Mouse (Mus musculus): ENCODE data around the gene Tiprl.

The Tiprl gene

DNA sequence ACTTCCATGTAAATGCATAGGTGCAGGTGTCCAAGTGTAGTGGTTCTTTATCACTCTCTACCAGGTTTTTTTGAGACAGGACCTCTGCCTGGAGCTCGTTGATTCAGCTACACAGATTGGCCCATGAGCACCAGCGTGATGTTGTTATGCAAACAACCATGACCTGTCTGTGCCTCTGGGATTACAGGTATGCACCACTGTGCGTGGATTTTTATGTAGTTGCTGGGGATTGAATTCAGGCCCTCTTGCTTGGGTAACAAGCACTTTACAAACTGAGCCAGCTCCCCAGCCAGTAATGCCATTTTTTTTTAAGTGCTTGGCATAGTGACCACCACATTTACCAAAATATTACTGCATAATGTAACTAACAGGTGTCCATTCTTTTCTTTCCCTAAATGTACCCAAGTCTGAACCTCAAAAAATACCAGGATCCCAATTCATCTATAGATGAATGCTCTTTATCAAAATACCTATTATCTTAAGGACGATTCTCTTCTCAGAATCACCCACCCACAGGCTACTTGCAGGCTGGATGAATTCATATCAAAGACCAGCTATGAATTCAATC lies 35.3 kb downstream of the Tiprl start:
- DNase-seq (ENCODE audit: low read depth, low spot score) = no peak

DNA sequence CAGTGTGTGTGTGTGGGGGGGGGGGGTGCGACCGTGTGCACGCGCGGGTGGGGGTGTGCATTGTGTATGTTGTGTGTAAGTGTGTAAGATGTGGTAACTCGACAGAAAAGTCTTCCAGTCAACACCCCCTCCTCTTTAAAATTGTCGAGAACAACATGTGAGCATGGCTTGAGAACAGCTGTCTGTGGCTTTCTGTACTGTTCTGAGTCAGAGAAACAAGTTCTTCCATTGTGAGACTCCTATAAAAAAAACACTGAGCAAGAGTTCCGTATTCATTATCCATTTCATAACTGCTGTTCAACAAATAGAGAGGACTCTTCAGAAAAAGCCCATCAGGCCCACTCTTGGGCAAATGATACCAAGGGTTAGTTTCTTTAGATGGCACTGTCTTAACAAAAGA lies 36.0 kb downstream of the Tiprl start:
- peak; percentile 33 for DNase-seq (ENCODE audit: low read depth, low spot score)

DNA sequence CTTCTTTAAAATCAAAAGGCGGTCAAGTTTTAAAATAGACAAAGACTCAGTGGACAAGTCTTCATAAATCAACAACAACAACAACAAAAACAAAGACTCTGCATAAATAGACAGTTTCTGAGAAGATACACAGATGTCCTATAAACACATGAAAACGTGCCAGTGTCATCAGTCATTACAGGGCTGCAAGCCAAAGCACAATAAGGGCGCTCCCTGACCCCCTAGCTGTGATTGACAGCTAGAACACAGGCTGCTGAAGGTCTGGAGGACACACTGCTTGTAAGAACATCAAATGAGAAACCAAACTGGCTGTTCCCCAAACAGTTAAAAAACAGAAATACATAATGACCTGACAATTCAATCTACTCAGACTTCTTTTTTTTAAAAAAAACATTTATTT lies 37.2 kb downstream of the Tiprl start:
- no peak for DNase-seq (ENCODE audit: low read depth, low spot score)

DNA sequence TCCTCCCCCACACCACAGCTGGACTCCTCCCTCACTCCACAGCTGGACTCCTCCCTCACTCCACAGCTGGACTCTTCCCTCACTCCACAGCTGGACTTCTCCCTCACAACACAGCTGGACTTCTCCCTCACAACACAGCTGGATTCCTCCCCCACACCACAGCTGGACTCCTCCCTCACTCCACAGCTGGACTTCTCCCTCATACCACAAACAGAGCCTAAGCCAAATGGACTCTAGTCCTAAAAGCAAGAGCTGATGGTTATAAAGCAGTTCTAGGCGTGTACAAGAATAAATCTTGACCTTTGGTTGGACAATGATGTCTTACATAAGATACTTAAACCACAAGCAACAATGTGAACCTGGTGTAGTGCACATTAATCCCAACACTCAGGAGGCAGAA lies 37.8 kb downstream of the Tiprl start:
- DNase-seq (ENCODE audit: low read depth, low spot score) = no peak

DNA sequence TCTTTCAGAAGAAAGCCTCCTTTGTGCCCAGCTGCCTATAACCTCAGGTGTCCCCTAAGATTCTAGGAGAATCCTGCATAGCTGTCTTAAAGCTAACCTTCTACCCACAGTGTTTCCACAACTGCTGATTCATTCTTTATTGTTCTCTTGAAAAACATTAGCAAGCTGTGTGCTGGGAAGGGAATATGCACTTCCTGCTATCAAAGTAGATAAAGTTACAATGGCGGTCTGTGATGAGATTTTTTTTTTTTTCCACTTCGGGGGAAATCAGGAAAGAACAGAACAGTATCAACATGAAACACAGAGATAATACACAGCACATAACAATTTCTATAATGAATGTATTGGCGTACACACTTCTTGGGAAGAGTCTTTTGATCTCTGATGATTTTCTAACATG lies 38.9 kb downstream of the Tiprl start:
- DNase-seq (ENCODE audit: low read depth, low spot score) = no peak

DNA sequence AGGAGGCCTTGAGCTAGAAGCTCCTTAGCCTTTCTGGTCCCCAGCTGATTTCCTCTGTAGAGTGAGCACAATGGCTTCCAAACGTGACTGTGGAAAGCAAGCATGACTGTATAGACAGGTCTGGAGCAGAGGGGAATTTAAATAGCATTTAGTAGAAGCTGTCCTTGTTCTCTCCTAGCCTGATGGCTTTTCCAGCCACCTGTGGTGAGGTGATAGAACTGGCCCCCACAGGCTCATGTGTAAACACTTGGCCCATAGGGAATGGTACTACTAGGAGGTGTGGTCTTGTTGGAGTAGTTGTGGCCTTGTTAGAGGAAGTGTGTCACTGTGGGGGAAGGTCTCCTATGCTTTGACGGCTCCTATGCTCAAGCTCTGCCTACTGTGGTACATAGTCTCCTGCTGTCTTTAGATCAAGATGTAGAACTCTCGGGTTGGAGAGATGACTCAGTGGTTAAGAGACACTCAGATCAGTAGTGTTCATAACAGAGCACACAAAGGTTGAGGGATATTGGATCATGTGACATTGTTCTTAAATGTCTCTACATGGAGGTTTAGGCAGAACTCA lies 41.3 kb downstream of the Tiprl start:
- DNase-seq (ENCODE audit: low read depth, low spot score) = peak; percentile 54

DNA sequence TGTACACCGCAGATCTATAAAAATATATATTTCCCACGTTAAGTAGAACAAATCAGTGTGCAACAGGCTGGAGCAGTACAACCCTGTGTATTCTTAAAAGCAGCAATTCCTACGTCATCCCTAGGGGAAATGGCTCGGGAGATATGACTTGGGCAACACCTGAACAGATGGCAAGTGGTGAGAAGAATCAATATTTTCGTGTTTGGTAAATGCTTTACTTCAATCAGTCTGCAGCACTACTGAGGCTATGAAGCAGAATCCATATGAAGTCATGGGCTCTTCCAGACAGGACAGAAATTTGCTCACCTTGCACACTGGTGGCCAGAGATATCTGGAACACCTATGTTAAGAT lies 42.2 kb downstream of the Tiprl start:
- no peak for DNase-seq (ENCODE audit: low read depth, low spot score)

DNA sequence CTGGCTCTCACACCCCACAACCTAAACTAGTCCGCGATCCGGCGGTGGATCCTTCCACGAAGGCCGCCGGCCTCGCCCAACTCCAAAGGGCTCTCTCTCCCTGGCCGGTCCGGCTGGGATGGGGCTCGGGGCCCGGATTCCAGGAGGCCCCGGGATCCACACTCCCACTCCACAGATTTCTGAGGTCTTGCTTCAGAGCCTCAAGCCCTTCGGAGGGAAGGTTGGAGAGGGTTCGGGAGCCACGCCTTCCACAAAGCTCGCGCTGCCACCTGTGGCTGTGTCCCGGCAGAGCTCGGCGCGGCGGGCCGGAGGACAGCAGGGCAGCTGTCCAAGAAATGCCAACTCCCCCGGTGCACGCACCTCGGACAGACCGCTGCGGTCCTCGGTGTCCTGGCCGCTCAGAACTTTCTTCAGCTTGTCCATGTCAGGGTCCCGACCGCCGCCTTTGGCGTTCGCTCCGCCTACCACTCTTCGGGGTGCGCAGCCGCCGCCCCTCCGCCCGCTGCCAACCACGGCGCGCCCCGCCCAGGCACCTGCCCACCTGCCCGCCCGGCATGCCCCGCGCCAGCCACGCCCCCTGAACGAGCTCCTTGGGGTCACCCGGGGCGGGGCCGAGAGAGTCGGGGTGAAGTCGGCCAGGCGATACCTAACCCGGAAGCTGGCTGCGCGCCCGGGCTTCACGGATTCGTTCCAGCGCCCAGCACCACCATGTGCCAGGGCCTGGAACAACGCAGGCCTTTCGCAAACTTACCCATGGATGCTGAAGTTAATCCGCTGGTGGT lies 42.7 kb downstream of the Tiprl start, which contains the start of gene Sft2d2:
Gene Sft2d2 (minus strand): TSS at position 559 of the 782 bp plus-strand sequence.
- DNase-seq (ENCODE audit: low read depth, low spot score) = peak; percentile 99

DNA sequence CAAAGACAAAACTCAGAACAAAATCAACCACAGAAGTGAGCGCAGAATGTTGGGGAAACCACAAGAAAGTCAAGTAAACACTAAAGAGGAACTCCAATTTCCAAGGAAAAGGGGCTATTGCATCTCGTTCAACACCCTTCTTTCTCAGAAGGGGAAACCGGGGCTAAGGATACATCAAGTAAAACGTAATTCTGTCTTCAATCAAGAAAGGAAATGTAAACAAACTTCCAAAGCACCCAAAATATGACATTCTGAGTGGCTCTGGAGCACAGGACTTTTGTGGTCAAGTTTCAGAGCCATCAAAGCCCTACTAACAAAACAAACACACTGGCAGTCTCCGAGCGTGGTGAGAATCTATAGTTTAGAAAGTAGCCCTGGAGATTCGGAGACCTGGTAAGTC lies 43.4 kb downstream of the Tiprl start:
- DNase-seq (ENCODE audit: low read depth, low spot score) = no peak

DNA sequence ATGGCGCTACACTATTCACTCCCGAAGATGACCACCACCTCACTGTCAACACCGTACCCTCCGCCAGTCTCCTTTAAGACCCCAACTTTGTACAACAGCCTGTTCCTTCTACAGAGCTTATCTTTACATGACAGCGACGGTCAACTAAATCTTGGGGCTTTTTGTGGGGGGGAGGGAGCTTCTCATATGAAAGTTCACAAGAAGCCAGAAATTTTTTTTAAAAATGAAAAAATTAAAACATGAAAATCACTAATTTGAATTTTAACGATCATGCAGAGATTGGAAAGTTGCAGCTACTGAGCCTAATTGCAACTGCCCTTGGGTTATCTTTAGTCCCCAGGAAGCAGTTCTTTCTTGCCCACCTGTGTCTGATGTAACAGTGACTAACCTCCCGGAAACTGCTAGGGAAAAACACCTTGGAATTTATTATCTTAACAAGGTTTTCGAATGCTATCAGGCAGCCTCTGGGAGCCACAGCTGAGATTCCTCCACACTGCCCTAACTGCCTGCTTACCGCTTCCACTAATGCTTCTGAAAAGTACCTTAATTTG lies 44.0 kb downstream of the Tiprl start:
- peak; percentile 73 for DNase-seq (ENCODE audit: low read depth, low spot score)

DNA sequence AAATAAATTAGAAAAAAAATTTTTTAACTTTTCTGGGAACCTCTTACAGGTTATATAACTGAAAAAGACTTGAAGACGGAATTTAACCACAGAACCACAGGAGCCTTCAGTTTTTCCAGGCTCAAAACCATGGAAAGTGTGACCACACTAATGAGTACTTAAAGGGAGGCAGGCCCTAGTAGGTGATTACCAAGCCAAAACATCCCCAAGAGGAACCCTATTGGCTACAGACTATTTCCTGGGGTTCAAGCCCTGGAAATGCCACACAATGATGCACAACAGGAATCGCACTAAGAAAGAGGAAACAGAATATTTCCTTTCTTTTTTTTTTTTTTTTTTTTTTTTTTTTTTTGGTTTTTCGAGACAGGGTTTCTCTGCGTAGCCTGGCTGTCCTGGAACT lies 44.7 kb downstream of the Tiprl start:
- DNase-seq (ENCODE audit: low read depth, low spot score) = peak; percentile 23

DNA sequence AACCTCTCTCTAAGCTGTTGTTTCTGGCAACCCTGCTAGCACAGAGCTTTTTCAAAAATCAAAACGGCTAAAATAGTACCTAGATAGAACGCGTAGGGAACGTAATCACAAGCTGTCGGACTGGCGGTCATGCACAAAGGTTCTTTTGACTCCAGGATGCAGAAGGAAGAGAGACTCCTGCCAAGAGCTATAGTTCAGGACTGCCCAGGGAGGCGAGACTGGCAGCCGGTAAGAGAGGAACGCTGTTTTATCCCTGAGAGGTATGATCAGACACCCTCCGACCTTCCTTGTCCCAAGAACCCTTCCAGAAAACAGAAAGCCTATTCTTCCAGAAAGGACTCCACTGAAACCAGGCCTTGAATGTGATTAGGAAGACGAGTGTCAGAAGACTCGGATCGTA lies 45.2 kb downstream of the Tiprl start:
- no peak for DNase-seq (ENCODE audit: low read depth, low spot score)

DNA sequence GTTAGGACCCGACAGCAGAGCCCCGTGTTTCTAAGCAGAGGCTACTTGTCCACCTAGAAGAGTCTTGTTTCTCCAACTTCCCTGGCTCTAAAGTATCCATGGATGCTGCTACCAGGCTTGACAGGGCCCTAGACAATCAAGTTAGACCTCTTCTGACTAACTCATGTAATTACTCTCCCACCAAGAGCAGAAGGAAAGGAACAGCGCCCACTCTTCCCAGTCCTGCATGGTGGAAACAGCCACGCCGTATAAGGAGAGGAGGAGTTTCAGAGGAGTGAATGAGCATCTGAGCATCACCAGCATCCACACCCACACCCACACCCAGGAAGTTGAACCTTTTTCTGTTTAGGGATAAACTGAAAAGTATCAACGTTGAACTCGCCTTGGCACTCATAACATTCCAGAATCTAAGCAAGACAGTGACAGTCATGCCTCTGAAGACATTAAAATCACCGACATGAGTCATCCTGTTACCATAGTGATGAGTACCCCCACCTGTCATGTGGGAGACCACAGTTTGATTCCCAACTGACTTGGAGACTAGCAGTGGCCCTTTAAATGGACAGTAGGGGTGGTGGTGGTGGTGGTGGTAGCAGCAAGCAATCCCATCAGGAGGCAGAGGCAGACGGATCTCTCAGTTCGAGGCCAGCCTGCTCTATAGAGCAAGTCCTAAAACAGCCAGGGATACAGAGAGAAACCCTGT lies 46.1 kb downstream of the Tiprl start:
- no peak for DNase-seq (ENCODE audit: low read depth, low spot score)

DNA sequence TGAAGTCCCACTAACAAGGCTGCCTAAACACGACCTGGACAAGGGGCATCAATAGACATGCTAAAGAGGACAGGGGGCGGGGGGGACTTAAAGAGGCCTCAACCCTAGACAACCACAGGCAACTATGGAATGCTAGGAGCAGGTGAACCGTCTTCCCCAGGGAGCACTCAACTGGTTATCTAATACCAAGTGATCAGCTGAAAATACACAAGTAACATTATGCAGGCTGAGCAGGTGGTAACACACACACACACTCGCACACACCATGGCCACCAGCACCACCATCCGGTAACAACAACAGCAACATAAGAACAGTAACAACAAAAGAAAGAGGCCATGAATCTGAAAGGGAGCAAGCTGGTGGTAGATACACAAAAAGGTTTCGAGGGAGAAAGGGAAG lies 46.7 kb downstream of the Tiprl start:
- DNase-seq (ENCODE audit: low read depth, low spot score) = no peak

DNA sequence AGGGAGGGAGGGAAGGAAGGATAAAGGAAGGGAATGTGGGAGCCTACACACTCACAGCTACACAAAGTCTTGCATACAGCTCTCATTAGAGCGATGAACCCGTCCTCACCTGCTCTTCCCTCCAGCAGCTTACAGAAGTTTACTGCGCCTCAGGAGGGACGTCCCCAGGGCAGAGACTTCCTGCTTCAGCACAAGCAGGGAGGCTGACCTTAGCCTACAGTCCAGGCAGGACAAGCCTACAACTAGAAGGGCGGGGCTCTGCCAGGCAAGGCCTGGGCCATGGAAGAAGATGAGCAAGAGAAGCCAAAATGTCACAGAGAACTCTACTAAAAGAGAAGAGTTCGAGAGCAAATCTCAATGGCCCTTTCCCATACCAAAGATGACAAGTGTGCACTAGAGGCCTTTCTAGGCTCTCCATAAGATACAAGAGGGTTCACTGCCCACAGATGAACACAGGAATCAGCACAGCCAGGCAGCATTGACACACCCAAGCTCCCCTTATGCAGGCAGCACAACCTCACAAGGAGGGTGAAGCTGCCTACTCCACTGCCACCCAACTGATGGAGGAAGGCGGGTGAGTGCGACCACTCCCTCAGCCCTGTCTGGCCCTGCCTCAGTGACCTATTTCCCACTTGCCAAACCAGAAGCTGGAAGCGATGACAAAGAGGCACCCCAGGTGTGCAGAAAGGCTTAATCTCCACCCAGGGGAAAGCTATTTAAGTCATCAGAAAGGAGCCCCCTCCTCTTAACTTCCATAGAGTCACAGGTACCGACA lies 47.8 kb downstream of the Tiprl start:
- peak; percentile 69 for DNase-seq (ENCODE audit: low read depth, low spot score)

DNA sequence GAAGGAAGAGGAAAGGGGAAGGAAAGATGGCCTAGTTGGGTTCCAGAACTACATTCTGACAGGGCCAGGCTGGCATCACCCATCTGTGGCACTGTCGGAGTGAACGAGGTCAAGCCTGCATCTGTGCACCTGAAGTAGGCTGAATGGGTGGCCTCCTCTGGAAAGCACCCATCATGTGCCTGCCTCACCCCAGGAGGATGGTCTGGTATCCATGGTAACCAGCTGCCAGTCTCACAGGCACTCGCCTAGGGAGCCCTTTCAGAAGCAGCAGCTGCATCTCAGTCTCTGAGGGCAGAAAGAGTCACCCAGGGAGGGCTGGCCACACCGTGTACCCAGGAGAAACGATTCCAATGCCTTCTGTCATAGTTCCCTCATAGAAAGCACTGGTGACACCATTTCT lies 49.4 kb downstream of the Tiprl start:
- no peak for DNase-seq (ENCODE audit: low read depth, low spot score)

DNA sequence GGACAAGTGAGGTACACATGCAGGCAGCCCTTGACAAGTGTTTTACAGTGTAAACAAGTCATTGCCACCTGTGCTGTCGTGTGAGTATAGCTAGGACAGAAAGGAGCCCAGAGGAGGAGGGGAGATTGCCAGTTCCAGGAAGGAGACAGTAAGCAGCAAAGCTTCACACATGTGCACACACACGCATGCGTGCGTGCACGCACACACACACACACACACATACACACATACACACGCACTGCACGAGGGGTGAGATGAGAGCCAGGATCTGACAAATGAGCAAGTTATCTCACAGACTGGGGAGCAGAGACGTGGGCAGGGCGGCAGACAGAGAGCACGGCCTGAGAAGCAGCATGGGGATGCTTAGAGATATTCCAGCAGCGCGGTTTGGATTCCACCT lies 50.3 kb downstream of the Tiprl start:
- no peak for DNase-seq (ENCODE audit: low read depth, low spot score)

DNA sequence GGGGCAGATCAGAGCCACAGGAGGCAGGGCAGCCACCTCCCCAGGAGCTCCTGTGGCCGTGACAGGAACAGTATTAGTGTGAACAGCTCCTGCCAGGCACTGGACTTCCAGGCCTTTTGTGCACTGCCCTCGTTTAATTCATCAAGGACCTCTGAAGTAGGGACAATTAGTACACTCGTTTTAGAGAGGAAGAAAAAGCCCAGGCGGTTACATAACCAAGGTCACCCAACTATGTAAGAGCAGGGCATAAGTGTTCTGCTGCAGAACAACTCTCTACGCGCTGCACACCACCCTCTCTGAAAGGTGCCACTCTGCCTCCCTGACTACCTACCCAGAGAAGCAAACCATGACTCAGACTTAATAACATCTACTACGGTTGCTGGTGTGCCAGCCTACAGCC lies 51.7 kb downstream of the Tiprl start:
- DNase-seq (ENCODE audit: low read depth, low spot score) = no peak

DNA sequence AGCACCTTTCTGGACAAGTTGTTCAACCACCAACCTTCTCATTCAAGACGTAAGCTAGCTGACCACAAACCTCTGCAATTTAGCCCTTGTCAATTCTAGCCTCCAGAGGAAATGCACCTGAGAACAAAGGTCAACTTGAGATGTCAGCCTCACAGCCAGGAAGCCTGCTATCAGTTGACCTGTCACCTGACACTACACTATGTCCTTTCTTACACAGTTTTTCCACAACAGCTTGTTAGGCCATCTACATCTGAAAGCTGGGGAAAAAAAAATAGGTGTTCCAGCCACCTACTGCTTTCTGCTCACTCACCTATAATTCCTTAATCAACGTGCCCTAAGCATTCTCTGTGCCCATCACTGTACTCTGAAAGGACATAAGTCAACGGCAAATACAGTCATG lies 52.6 kb downstream of the Tiprl start:
- DNase-seq (ENCODE audit: low read depth, low spot score) = no peak

DNA sequence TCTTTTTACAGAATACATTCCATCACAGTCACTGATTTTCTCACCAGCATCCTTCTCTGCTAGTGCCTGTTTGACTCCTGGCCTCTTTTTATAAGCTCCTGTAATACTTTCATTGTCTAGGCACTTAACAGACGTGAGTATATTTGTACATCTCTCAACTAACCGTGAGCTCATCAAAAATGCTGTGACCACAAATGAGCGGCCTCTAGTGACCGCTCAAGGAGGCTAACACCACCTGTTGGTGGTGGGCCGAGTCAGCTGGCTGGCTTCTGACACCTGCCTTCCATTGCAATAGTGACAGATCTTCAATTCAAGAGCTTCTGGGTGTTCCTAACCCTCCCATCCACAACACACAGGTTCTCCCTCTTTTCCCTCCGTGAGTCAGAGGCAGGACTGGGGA lies 53.4 kb downstream of the Tiprl start:
- no peak for DNase-seq (ENCODE audit: low read depth, low spot score)

DNA sequence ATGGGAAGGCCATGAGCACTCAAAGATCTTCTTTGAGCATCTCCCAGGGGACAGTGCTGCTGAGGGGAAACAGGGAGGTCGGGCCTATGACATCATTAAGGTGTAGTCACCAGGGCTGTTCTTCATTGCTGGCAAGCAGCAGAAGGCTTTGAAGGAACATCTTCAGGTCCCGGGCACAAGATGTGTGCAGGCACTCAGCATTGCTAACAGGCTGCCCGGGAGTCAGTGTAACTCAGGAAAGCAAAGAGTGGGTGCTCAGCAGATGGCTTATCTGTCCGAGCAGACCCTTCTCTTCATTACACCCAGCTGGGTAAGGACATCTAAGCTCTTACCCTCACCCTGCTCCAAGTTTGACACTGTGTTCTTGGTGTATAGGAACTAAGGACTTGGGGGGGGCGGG lies 57.5 kb downstream of the Tiprl start:
- no peak for DNase-seq (ENCODE audit: low read depth, low spot score)

DNA sequence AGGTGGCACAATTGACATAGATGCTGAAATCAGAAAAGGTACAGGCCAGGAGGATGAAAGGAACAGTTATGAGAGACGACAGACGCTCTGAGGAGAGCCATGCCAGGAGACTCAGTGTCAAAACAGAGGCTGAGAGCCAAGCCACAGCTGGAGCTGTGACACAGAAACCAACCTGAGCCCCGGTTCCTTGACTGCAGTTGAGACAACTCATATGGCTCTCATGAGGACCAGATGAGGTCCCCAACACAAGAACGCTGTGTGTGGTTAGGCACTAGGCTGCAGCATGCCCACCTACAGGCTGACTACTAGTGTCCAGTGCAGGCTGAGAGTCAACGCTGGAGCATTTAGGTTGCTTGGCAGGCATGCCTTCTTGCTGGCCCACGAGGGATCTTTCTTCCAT lies 58.7 kb downstream of the Tiprl start:
- DNase-seq (ENCODE audit: low read depth, low spot score) = no peak
